ENCODE assay signal across 9 mouse cellular contexts in the genomic region with DNA sequence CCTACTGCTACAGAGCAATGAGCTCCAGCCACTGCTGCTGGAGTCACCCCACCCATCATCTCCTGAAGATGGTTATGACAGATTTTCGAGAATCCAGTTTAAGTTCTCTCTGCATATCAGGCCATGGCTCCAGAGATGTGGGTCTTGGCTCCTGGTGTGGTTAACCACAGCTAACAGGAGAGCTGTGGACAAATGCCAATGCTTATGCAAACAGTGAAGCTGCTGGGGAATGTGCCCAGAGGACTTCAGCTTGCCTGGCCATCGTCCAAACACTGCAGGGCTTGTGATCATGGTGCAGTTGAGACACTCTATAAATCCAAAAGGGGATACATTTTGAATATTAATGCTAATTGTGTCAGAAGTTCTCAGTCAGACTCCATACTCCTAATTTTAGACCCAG.
A peak's percentile ranks its signal among the peaks of the same experiment; 100 is the strongest.
DNase-seq lines count a peak whose midpoint lies in the region; ATAC-seq lines count a peak whose summit lies in the region.
"Had no signal": no experiment of that assay in that cellular context is flagged by ENCODE, and none has a peak within 500 bp of the region (broad histone marks: within the 10 kb centered on the region; RNA-seq: fewer than 3 reads in every experiment).

No protein-coding gene starts in this region.

- no peaks in the 10 kb centered on the region for H3K4me1 ChIP-seq in kidney, embryonic 14.5 days (ENCODE audit: control insufficient read depth, insufficient read depth, low read length)
- H3K4me1 ChIP-seq in heart, embryonic 10.5 days = no peaks in the 10 kb centered on the region
- peaks cover 6% of the 10 kb centered on the region for H3K4me1 ChIP-seq in lung, embryonic 16.5 days (replicated peaks; ENCODE audit: control insufficient read depth, insufficient read depth, low read length)
- peaks cover 4% of the 10 kb centered on the region for H3K4me1 ChIP-seq in hindbrain, embryonic 12.5 days
- H3K4me1 ChIP-seq: embryonic facial prominence, embryonic 15.5 days had no signal

- H3K9ac ChIP-seq in kidney, embryonic 14.5 days (ENCODE audit: low read depth, low read length) = no peak overlapping the region
- no peak overlapping the region for H3K9ac ChIP-seq in lung, embryonic 16.5 days (ENCODE audit: low read length)
- H3K9ac ChIP-seq in hindbrain, embryonic 12.5 days = no peak overlapping the region
- H3K9ac ChIP-seq: embryonic facial prominence, embryonic 15.5 days had no signal

- no peak overlapping the region for H3K27ac ChIP-seq in kidney, embryonic 14.5 days (ENCODE audit: low read depth, low read length)
- H3K27ac ChIP-seq in heart, embryonic 10.5 days = no peak overlapping the region
- H3K27ac ChIP-seq in lung, embryonic 16.5 days (ENCODE audit: low read length) = no peak overlapping the region
- H3K27ac ChIP-seq in hindbrain, embryonic 12.5 days = no peak overlapping the region
- H3K27ac ChIP-seq: embryonic facial prominence, embryonic 15.5 days; layer of hippocampus, adult 2 months had no signal

- peak; percentile 51 for DNase-seq in kidney, adult 18-20 months
- peak; percentile 2 for DNase-seq in adipocyte (ENCODE audit: low spot score)
- peak; percentile 62 for DNase-seq in heart, embryonic 10.5 days (ENCODE audit: low spot score)
- no peak for DNase-seq in embryo, embryonic 10 days (ENCODE audit: low spot score)

- H3K27me3 ChIP-seq in kidney, embryonic 14.5 days (ENCODE audit: control insufficient read depth, insufficient read depth, low read length) = no peaks in the 10 kb centered on the region
- no peaks in the 10 kb centered on the region for H3K27me3 ChIP-seq in heart, embryonic 10.5 days (ENCODE audit: insufficient read depth, poor library complexity, severe bottlenecking)
- H3K27me3 ChIP-seq in lung, embryonic 16.5 days (ENCODE audit: control insufficient read depth, insufficient read depth, low read depth, low read length) = no peaks in the 10 kb centered on the region
- H3K27me3 ChIP-seq in hindbrain, embryonic 12.5 days = no peaks in the 10 kb centered on the region
- H3K27me3 ChIP-seq: embryonic facial prominence, embryonic 15.5 days had no signal

- no peaks in the 10 kb centered on the region for H3K36me3 ChIP-seq in kidney, embryonic 14.5 days (ENCODE audit: control insufficient read depth, insufficient read depth, low read length)
- H3K36me3 ChIP-seq in heart, embryonic 10.5 days = no peaks in the 10 kb centered on the region
- H3K36me3 ChIP-seq in lung, embryonic 16.5 days (ENCODE audit: control insufficient read depth, insufficient read depth, low read length) = no peaks in the 10 kb centered on the region
- no peaks in the 10 kb centered on the region for H3K36me3 ChIP-seq in hindbrain, embryonic 12.5 days
- H3K36me3 ChIP-seq: embryonic facial prominence, embryonic 15.5 days had no signal

- H3K4me2 ChIP-seq in kidney, embryonic 14.5 days (replicated peaks; ENCODE audit: low read depth, low read length) = no peak overlapping the region
- H3K4me2 ChIP-seq in lung, embryonic 16.5 days (ENCODE audit: low read depth, low read length) = no peak overlapping the region
- H3K4me2 ChIP-seq in hindbrain, embryonic 12.5 days (replicated peaks) = no peak overlapping the region
- H3K4me2 ChIP-seq: embryonic facial prominence, embryonic 15.5 days had no signal

- ATAC-seq in kidney, embryonic 14.5 days (ENCODE audit: low FRiP score, low TSS enrichment) = no peak
- peak; percentile 83 for ATAC-seq in lung, embryonic 16.5 days (ENCODE audit: low read depth)
- ATAC-seq in hindbrain, embryonic 12.5 days (ENCODE audit: low FRiP score) = no peak

- WGBS in kidney, embryonic 14.5 days = 68% methylated on average over 2 of the region's 2 CpGs
- 67% methylated on average over 2 of the region's 2 CpGs for WGBS in heart, embryonic 10.5 days
- WGBS in lung, embryonic 16.5 days = 19% methylated on average over 2 of the region's 2 CpGs
- WGBS in hindbrain, embryonic 12.5 days = 77% methylated on average over 2 of the region's 2 CpGs

- no peak overlapping the region for H3K4me3 ChIP-seq in kidney, embryonic 14.5 days (ENCODE audit: low read length)
- no peak overlapping the region for H3K4me3 ChIP-seq in heart, embryonic 10.5 days
- H3K4me3 ChIP-seq in lung, embryonic 16.5 days (ENCODE audit: low read length) = no peak overlapping the region
- H3K4me3 ChIP-seq in hindbrain, embryonic 12.5 days = no peak overlapping the region
- H3K4me3 ChIP-seq: embryonic facial prominence, embryonic 15.5 days; layer of hippocampus, adult 2 months had no signal

- H3K9me3 ChIP-seq in kidney, embryonic 14.5 days (ENCODE audit: control insufficient read depth, low read length) = no peaks in the 10 kb centered on the region
- H3K9me3 ChIP-seq in heart, embryonic 10.5 days = no peaks in the 10 kb centered on the region
- no peaks in the 10 kb centered on the region for H3K9me3 ChIP-seq in lung, embryonic 16.5 days (ENCODE audit: control insufficient read depth, low read length)
- H3K9me3 ChIP-seq in hindbrain, embryonic 12.5 days (replicated peaks) = no peaks in the 10 kb centered on the region
- H3K9me3 ChIP-seq: embryonic facial prominence, embryonic 15.5 days had no signal
